Mouse (Mus musculus) pancreas, adult 10 weeks (tissue): Measurements from ENCODE around the gene Ctps. TPM values are rescaled to one million over a fixed set of nuclear protein-coding genes. Genes with fewer than 3 reads are reported as not detected.

Experiments used
- polyA plus RNA-seq: library from polyadenylated mRNA; stranded (reverse); fragments of 350-450 nt; fragmentation: Illumina TruSeq; extraction: RNeasy Lipid Tissue Mini Kit (QIAGEN cat#74804); gene quantifications from one replicate; pipeline ENCODE4 v1.2.3, GENCODE M21; 2015; ENCODE audit warnings: low read depth, low replicate concordance; ENCODE audit not compliant: insufficient read depth

Ctps gene
- polyA plus RNA-seq = 4.9 TPM

GRCm38 (mm10) chr4:120569486-120570437 is at the start of gene Ctps:
Gene Ctps, minus strand, starts transcription at chr4:120570276.

GRCm38 (mm10) chr4:120588445-120588844 is 18.4 kb upstream of the Ctps start, which contains the start of gene Gm8439:
Gene Gm8439, plus strand, starts transcription at chr4:120588745.

GRCm38 (mm10) chr4:120531986-120532385 is 38.1 kb downstream of the Ctps start, which contains the start of gene Slfnl1:
Gene Slfnl1, plus strand, starts transcription at chr4:120532231.

Other genes starting within 250 kb of the Ctps start
- 6.5 TPM for gene Scmh1, start 165.0 kb downstream of the Ctps start, polyA plus RNA-seq
- gene Slfnl1, start 38.0 kb downstream of the Ctps start, polyA plus RNA-seq = not detected
- not detected for gene Gm8439, start 18.5 kb upstream of the Ctps start, polyA plus RNA-seq
- 4.6 TPM for gene Cited4, start 96.3 kb upstream of the Ctps start, polyA plus RNA-seq
- 1.6 TPM for gene Kcnq4, start 178.3 kb upstream of the Ctps start, polyA plus RNA-seq